20 mouse cellular contexts compared by ENCODE assay signal in genomic region chr2:168565538-168566253, GRCm38 (mm10). TPM values are rescaled to one million over a fixed set of nuclear protein-coding genes. Genes with fewer than 3 reads are reported as not detected.
A peak's percentile ranks its signal among the peaks of the same experiment; 100 is the strongest.
DNase-seq lines count a peak whose midpoint lies in the region; ATAC-seq lines count a peak whose summit lies in the region.
"Had no signal": no experiment of that assay in that cellular context is flagged by ENCODE, and none has a peak within 500 bp of the region (broad histone marks: within the 10 kb centered on the region; RNA-seq: fewer than 3 reads in every experiment).

No protein-coding gene starts in this region.

- H3K27me3 ChIP-seq in limb, embryonic 13.5 days = peaks cover 13% of the 10 kb centered on the region; the same call in 1 of the 2 replicates
- peaks cover 25% of the 10 kb centered on the region; the same call in 1 of the 2 replicates for H3K27me3 ChIP-seq in limb, embryonic 10.5 days (ENCODE audit: low read depth, poor library complexity, severe bottlenecking)
- H3K27me3 ChIP-seq: embryonic facial prominence, embryonic 13.5 days; neural tube, embryonic 15.5 days; Patski had no signal

- H3K4me1 ChIP-seq in limb, embryonic 13.5 days = peaks cover 28% of the 10 kb centered on the region
- peaks cover 24% of the 10 kb centered on the region for H3K4me1 ChIP-seq in limb, embryonic 10.5 days
- H3K4me1 ChIP-seq: neural tube, embryonic 15.5 days had no signal

- 0 out of 2 replicates have a peak, but pooled peaks cover 9% of the 10 kb centered on the region for H3K9me3 ChIP-seq in limb, embryonic 13.5 days
- no peaks in the 10 kb centered on the region for H3K9me3 ChIP-seq in limb, embryonic 10.5 days (replicated peaks)
- H3K9me3 ChIP-seq: embryonic facial prominence, embryonic 13.5 days; neural tube, embryonic 15.5 days had no signal

- 83% methylated on average over 19 of the region's 19 CpGs for WGBS in limb, embryonic 13.5 days
- 89% methylated on average over 19 of the region's 19 CpGs for WGBS in limb, embryonic 10.5 days

- H3K4me3 ChIP-seq in limb, embryonic 13.5 days = no peak overlapping the region
- no peak overlapping the region for H3K4me3 ChIP-seq in limb, embryonic 10.5 days
- H3K4me3 ChIP-seq: embryonic facial prominence, embryonic 13.5 days; hindbrain, embryonic 13.5 days; myocyte; neural tube, embryonic 15.5 days had no signal

- H3K9ac ChIP-seq in limb, embryonic 13.5 days = 0 out of 2 replicates have a peak overlapping the region, but pooled peaks have one; percentile 21
- H3K9ac ChIP-seq: embryonic facial prominence, embryonic 13.5 days; hindbrain, embryonic 13.5 days; neural tube, embryonic 15.5 days had no signal

- peak; percentile 70 for DNase-seq in heart, postnatal 4 days
- no peak for DNase-seq in heart, postnatal 25 days (ENCODE audit: low spot score)
- no peak for DNase-seq in limb, embryonic 10.5 days (ENCODE audit: low spot score)
- DNase-seq in adipocyte (ENCODE audit: low spot score) = peak; percentile 34
- no peak for DNase-seq in spleen, adult 12 weeks (ENCODE audit: low spot score)
- DNase-seq: adrenal gland, postnatal 25 days; cerebellum, adult 2 months; midbrain, embryonic 14.5 days; thymus, postnatal 36 days had no signal

- no peak for ATAC-seq in limb, embryonic 13.5 days (ENCODE audit: low FRiP score, low read depth)
- 0 out of 4 replicates have a peak, but pooled peaks have one; percentile 3 to 25 for ATAC-seq in hematopoietic stem cell, adult 5-6 weeks (replicated peaks in 1 of 2; ENCODE audit: insufficient read depth in 1 of 2, low FRiP score in 2 of 2, low TSS enrichment in 1 of 2, low read depth in 1 of 2, poor library complexity in 2 of 2, severe bottlenecking in 2 of 2)
- ATAC-seq: activated CD4-positive, CD25-positive, alpha-beta regulatory T cell, adult 4 months; forebrain, embryonic 16.5 days; intestine, embryonic 16.5 days; Patski had no signal

- peaks cover 27% of the 10 kb centered on the region for H3K36me3 ChIP-seq in limb, embryonic 13.5 days
- H3K36me3 ChIP-seq in limb, embryonic 10.5 days = peaks cover 3% of the 10 kb centered on the region; the same call in 1 of the 2 replicates
- H3K36me3 ChIP-seq: hindbrain, embryonic 13.5 days; neural tube, embryonic 15.5 days had no signal

- intact Hi-C loops in heart, postnatal 25 days (cut with DNase I) = no loop called here

- no peak overlapping the region for H3K4me2 ChIP-seq in limb, embryonic 13.5 days (replicated peaks)
- H3K4me2 ChIP-seq: embryonic facial prominence, embryonic 13.5 days; hindbrain, embryonic 13.5 days; liver, embryonic 11.5 days; neural tube, embryonic 15.5 days had no signal

- no peak overlapping the region for H3K27ac ChIP-seq in limb, embryonic 13.5 days
- no peak overlapping the region for H3K27ac ChIP-seq in limb, embryonic 10.5 days
- H3K27ac ChIP-seq: embryonic facial prominence, embryonic 13.5 days; hindbrain, embryonic 13.5 days; neural tube, embryonic 15.5 days had no signal

RNA-seq across cellular contexts. Expression of gene Nfatc2, which starts 35.8 kb away (rescaled TPM):
- total RNA-seq in heart, postnatal 4 days (2021) = 10 to 100 TPM; 18.8 to 21.3 TPM
- 10 to 100 TPM; 16.7 to 20.8 TPM for total RNA-seq in heart, postnatal 25 days (2021)
- 6.3 and 7.3 TPM in 2 replicates for polyA plus RNA-seq in limb, embryonic 13.5 days (2015; fragmentation: Nextera tagmentation; extraction: Ambion mirVana)
- 1.0 and 3.2 TPM in 2 replicates for polyA plus RNA-seq in limb, embryonic 10.5 days (2016; fragmentation: Nextera tagmentation; extraction: Ambion mirVana)
- 5.6 and 9.6 TPM in 2 replicates for total RNA-seq in hematopoietic stem cell, adult 5-6 weeks (2017)

Comparison
In these comparisons a context has a peak if more than half of its experiments do, and no peak if none do; other contexts are left out.
1. DNase-seq: peak in heart, postnatal 4 days (single experiment) and adipocyte (single experiment); none in heart, postnatal 25 days (single experiment), limb, embryonic 10.5 days (single experiment) and spleen, adult 12 weeks (single experiment).